Mouse (Mus musculus) forebrain, embryonic 13.5 days (tissue): ENCODE measurements around the gene Apbb1. TPM values are rescaled to one million over a fixed set of nuclear protein-coding genes. Genes with fewer than 3 reads are reported as not detected.

Experiments used
- ATAC-seq: fragments of 200-750 bp; cut with Nextera tagmentation; 2 replicates; pipeline ENCODE4 v1.8.0; 2017
- H3K27ac ChIP-seq: fragments of 300-500 bp; sonication (generic); 2 replicates; pipeline ENCODE4 v1.5.1; 2015; ENCODE audit warnings: inconsistent platforms, mild to moderate bottlenecking, moderate library complexity
- H3K27me3 ChIP-seq: fragments of 300-500 bp; sonication (generic); 2 replicates; pipeline ENCODE4 v1.6.1; 2015; ENCODE audit warnings: mild to moderate bottlenecking, inconsistent platforms
- H3K36me3 ChIP-seq: fragments of 300-500 bp; sonication (generic); 2 replicates; pipeline ENCODE4 v1.6.1; 2015; ENCODE audit warnings: mild to moderate bottlenecking, inconsistent platforms; ENCODE audit not compliant: poor library complexity, severe bottlenecking
- H3K4me1 ChIP-seq: fragments of 300-500 bp; sonication (generic); 2 replicates; pipeline ENCODE4 v1.6.1; 2015; ENCODE audit warnings: inconsistent platforms
- H3K4me2 ChIP-seq: fragments of 300-500 bp; sonication (generic); 2 replicates; pipeline ENCODE4 v1.6.1; 2015; ENCODE audit warnings: inconsistent platforms, mild to moderate bottlenecking, moderate library complexity
- H3K4me3 ChIP-seq: fragments of 300-500 bp; sonication (generic); 2 replicates; pipeline ENCODE4 v1.5.1; 2015; ENCODE audit warnings: mild to moderate bottlenecking, inconsistent platforms
- H3K9ac ChIP-seq: fragments of 300-500 bp; sonication (generic); 2 replicates; pipeline ENCODE4 v1.6.1; 2015; ENCODE audit warnings: mild to moderate bottlenecking, inconsistent platforms
- H3K9me3 ChIP-seq: fragments of 300-500 bp; sonication (generic); replicated peaks from 2 replicates; pipeline ENCODE4 v1.6.1; 2016; ENCODE audit warnings: inconsistent platforms
- WGBS: fragments of 180-500 bp; shearing (Covaris S2); methylation state at CpG from one replicate; pipeline ENCODE4 v1.1.7; 2015; 5-methylcytosine and 5-hydroxymethylcytosine counted together
- polyA plus RNA-seq: library from polyadenylated mRNA; unstranded; fragments of >200 nt; fragmentation: Nextera tagmentation; extraction: Ambion mirVana; gene quantifications from 2 replicates; pipeline ENCODE4 v1.2.1, GENCODE M21; 2015

Gene Apbb1
- polyA plus RNA-seq, 1 experiment from 2014 or later = 186 TPM

DNA sequence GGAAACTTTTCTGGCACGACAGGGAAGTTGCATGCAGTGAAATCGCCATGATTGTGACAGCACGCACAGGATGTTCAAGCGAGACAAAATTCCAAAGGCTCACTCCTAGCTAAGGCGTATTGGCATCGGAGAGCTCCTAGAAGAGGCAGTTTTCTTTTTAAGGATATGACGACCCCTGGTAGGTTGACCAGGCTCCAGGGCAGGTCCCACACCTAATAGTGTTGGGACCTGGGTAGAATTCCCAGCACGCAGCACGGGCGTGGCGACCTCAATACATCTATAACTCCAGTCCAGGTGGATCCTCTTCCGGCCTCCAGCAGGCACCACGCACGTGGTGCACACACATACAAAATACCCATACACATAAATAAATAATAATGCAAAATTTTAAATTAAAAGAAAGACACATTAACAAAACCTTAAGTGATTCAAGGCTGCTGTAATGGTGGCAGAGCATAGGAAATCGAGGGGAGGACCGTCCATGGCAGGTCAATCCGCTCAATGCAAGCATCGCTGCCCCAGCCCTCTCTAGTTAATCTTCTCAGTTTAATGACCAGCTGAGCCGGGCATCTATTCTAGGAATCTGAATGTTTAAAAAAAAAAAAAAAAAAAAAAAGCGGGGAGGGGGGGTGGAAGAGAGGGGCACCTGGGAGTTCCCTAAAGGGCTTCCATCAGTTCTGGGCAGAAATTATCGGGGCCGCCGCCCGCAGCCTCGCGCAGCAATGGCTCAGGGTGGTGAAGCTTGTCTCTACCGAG is 27.8 kb downstream of the Apbb1 start:
- H3K9ac ChIP-seq = peak overlapping the region; percentile 83
- H3K36me3 ChIP-seq = peaks cover 20% of the 10 kb centered on the region
- WGBS = 29% methylated on average over 26 of the region's 27 CpGs
- H3K4me2 ChIP-seq = peak overlapping the region; percentile 68
- peak overlapping the region; percentile 58; the same call in 1 of the 2 replicates for H3K27ac ChIP-seq
- no peaks in the 10 kb centered on the region for H3K9me3 ChIP-seq
- H3K4me1 ChIP-seq = peaks cover 19% of the 10 kb centered on the region
- H3K4me3 ChIP-seq = peak overlapping the region; percentile 76
- no peaks in the 10 kb centered on the region for H3K27me3 ChIP-seq
- peak; percentile 12; the same call in 1 of the 2 replicates for ATAC-seq

DNA sequence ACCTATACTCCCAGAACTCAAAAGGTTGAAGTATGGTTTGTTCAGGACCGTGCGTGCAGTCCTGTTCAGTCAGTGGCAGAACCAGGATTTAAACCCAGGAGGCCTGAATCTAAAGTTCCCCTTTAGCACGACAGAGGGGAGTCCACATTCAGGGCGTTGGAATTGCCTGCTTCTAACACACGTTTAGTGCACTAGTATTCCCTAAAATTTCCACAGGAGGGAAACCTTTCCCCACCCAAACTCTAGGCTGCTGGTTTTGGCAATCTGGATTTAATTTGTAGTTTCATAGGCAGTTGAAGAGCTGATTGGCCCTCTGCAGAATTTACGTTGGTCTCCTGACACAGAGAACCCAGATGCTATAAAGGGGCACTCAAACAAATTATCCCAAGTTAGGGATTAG is 32.4 kb downstream of the Apbb1 start:
- WGBS = 46% methylated on average over 6 of the region's 6 CpGs
- ATAC-seq = no peak

GRCm38 (mm10) chr7:105547970-105548369 is 33.5 kb downstream of the Apbb1 start:
- Histone ChIP-seq H3K4me2 (no peak overlapping the region), H3K4me3 (no peak overlapping the region), H3K9ac (no peak overlapping the region), H3K9me3 (no peaks in the 10 kb centered on the region), H3K27me3 (no peaks in the 10 kb centered on the region), H3K27ac (no peak overlapping the region), H3K36me3 (no peaks in the 10 kb centered on the region), H3K4me1 (no peaks in the 10 kb centered on the region)
- WGBS = 86% methylated on average over 7 of the region's 7 CpGs
- no peak for ATAC-seq

More for the DNA sequence above, 32.4 kb downstream of the Apbb1 start:
- Histone ChIP-seq H3K36me3 (no peaks in the 10 kb centered on the region), H3K4me1 (0 out of 2 replicates have a peak, but pooled peaks cover 3% of the 10 kb centered on the region), H3K9ac (no peak overlapping the region), H3K27ac (no peak overlapping the region), H3K4me3 (no peak overlapping the region), H3K9me3 (no peaks in the 10 kb centered on the region), H3K27me3 (no peaks in the 10 kb centered on the region), H3K4me2 (no peak overlapping the region)

- H3K27ac ChIP-seq = no peak overlapping the region
- H3K27me3 ChIP-seq = no peaks in the 10 kb centered on the region
- no peaks in the 10 kb centered on the region for H3K36me3 ChIP-seq
- H3K4me2 ChIP-seq = no peak overlapping the region
- H3K9me3 ChIP-seq = no peaks in the 10 kb centered on the region
- no peak overlapping the region for H3K9ac ChIP-seq
- no peak for ATAC-seq
- H3K4me3 ChIP-seq = no peak overlapping the region
- WGBS = 76% methylated on average over 8 of the region's 8 CpGs
- H3K4me1 ChIP-seq = no peaks in the 10 kb centered on the region
Observed at GRCm38 (mm10) chr7:105545986-105546385, 35.5 kb downstream of the Apbb1 start.

DNA sequence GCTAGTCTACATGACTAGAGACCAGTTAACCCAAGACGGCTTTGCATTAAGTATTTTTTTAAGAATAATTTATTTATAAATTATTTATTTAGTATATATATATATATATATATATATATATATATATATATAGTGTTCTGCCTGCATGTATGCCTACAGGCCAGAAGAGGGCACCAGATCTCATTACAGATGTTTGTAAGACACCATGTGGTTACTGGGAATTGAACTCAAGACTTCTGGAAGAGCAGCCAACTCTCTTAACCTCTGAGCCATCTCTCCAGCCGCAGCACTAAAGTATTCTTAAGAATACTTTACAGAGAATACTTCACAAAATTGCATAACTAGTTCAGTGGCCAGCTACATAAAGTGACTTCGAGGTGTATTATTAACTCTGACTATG is 47.3 kb downstream of the Apbb1 start:
- H3K36me3 ChIP-seq = no peaks in the 10 kb centered on the region
- no peak overlapping the region for H3K4me2 ChIP-seq
- WGBS = 82% methylated on average over 3 of the region's 3 CpGs
- no peak overlapping the region for H3K4me3 ChIP-seq
- H3K27me3 ChIP-seq = no peaks in the 10 kb centered on the region
- ATAC-seq = no peak
- H3K9ac ChIP-seq = no peak overlapping the region
- no peaks in the 10 kb centered on the region for H3K9me3 ChIP-seq
- no peak overlapping the region for H3K27ac ChIP-seq
- no peaks in the 10 kb centered on the region for H3K4me1 ChIP-seq

DNA sequence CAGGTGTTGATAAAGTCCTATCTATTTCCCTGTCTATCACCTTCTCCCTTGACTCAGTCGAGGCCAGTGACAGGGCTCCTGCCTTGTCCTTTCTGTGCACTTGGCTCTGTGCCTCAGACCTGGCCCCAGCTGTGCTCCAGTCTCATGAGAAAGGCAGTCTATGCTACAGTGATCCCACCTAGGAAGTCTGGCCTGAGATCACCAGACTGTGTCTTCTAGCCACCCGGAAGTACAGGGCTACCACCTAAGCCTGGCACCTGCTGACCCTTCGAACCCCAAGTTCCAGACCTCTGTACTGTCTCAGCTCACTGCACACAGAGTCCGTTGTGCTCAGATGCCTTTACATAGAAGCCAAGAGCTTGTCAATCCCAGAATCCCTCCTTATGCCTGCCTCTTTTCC is 53.4 kb downstream of the Apbb1 start:
- H3K36me3 ChIP-seq = no peaks in the 10 kb centered on the region
- ATAC-seq = no peak

GRCm38 (mm10) chr7:105527306-105527937 is 54.0 kb downstream of the Apbb1 start:
- no peak for ATAC-seq
- H3K4me1 ChIP-seq = no peaks in the 10 kb centered on the region
- no peak overlapping the region for H3K4me2 ChIP-seq
- no peak overlapping the region for H3K9ac ChIP-seq
- H3K9me3 ChIP-seq = no peaks in the 10 kb centered on the region
- no peaks in the 10 kb centered on the region for H3K36me3 ChIP-seq
- H3K27me3 ChIP-seq = no peaks in the 10 kb centered on the region
- 35% methylated on average over 1 of the region's 1 CpGs for WGBS
- no peak overlapping the region for H3K27ac ChIP-seq
- H3K4me3 ChIP-seq = no peak overlapping the region

More for the DNA sequence above, 53.4 kb downstream of the Apbb1 start:
- no peak overlapping the region for H3K9ac ChIP-seq
- H3K4me3 ChIP-seq = no peak overlapping the region
- H3K4me2 ChIP-seq = no peak overlapping the region
- 78% methylated on average over 4 of the region's 4 CpGs for WGBS
- no peaks in the 10 kb centered on the region for H3K27me3 ChIP-seq
- no peak overlapping the region for H3K27ac ChIP-seq
- H3K9me3 ChIP-seq = no peaks in the 10 kb centered on the region
- H3K4me1 ChIP-seq = no peaks in the 10 kb centered on the region

GRCm38 (mm10) chr7:105524222-105524621 is 57.2 kb downstream of the Apbb1 start:
- H3K27ac ChIP-seq = no peak overlapping the region
- no peaks in the 10 kb centered on the region for H3K27me3 ChIP-seq
- H3K36me3 ChIP-seq = no peaks in the 10 kb centered on the region
- no peaks in the 10 kb centered on the region for H3K4me1 ChIP-seq
- H3K9ac ChIP-seq = no peak overlapping the region
- H3K9me3 ChIP-seq = no peaks in the 10 kb centered on the region
- no peak for ATAC-seq
- H3K4me2 ChIP-seq = no peak overlapping the region
- 87% methylated on average over 2 of the region's 2 CpGs for WGBS
- no peak overlapping the region for H3K4me3 ChIP-seq

DNA sequence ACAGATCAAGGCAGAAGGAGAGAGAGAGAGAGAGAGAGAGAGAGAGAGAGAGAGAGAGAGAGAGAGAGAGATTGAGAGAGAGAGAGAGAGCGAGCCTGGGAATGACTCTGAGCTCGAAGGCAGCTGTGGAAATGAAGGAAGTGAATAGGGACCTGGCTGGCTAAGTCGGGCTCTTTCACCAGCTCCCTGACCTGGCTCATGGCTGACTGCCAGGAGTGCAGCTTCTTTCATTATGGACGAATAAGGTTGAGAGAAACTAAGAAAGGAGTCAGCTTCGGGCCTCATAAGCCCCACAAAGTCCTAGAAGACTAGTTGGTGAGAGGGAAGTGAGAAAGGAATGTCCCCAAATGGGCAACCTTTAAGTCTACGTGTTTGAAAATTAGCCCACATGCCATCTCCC is 61.3 kb downstream of the Apbb1 start:
- H3K36me3 ChIP-seq = no peaks in the 10 kb centered on the region
- H3K4me1 ChIP-seq = no peaks in the 10 kb centered on the region
- no peaks in the 10 kb centered on the region for H3K9me3 ChIP-seq
- no peaks in the 10 kb centered on the region for H3K27me3 ChIP-seq
- no peak overlapping the region for H3K27ac ChIP-seq
- no peak for ATAC-seq
- H3K4me3 ChIP-seq = no peak overlapping the region
- no peak overlapping the region for H3K4me2 ChIP-seq
- WGBS = 41% methylated on average over 6 of the region's 6 CpGs
- no peak overlapping the region for H3K9ac ChIP-seq

DNA sequence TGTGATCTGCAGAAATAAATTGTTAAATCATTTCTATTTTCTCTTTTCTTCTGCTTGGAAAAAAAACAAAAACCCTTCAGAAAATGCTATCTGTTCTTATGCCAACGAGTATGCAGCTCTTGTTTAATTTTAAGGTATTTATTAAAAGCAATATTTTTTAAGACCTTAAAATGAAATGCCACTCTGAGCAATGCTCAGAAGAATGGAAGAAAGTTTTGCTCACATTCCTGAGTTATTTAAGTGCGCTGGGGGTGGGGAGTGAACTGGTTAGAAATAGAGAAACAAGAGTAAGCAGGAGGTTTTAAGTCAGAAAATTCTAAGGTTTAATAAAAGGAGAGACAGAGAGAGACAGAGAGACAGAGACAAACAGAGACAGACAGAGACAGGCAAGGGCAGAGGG is 61.7 kb downstream of the Apbb1 start:
- H3K4me3 ChIP-seq = no peak overlapping the region
- H3K36me3 ChIP-seq = no peaks in the 10 kb centered on the region
- no peaks in the 10 kb centered on the region for H3K27me3 ChIP-seq
- no peak overlapping the region for H3K9ac ChIP-seq
- WGBS = 77% methylated on average over 2 of the region's 2 CpGs
- no peak overlapping the region for H3K4me2 ChIP-seq
- H3K9me3 ChIP-seq = no peaks in the 10 kb centered on the region
- no peak overlapping the region for H3K27ac ChIP-seq
- H3K4me1 ChIP-seq = peaks cover 3% of the 10 kb centered on the region; the same call in 1 of the 2 replicates
- ATAC-seq = no peak

GRCm38 (mm10) chr7:105519336-105519735 is 62.1 kb downstream of the Apbb1 start:
- no peak overlapping the region for H3K9ac ChIP-seq
- no peak overlapping the region for H3K4me2 ChIP-seq
- H3K4me3 ChIP-seq = no peak overlapping the region
- H3K9me3 ChIP-seq = no peaks in the 10 kb centered on the region
- H3K4me1 ChIP-seq = peaks cover 3% of the 10 kb centered on the region; the same call in 1 of the 2 replicates
- ATAC-seq = no peak
- 76% methylated on average over 11 of the region's 11 CpGs for WGBS
- no peak overlapping the region for H3K27ac ChIP-seq
- H3K27me3 ChIP-seq = no peaks in the 10 kb centered on the region
- no peaks in the 10 kb centered on the region for H3K36me3 ChIP-seq

DNA sequence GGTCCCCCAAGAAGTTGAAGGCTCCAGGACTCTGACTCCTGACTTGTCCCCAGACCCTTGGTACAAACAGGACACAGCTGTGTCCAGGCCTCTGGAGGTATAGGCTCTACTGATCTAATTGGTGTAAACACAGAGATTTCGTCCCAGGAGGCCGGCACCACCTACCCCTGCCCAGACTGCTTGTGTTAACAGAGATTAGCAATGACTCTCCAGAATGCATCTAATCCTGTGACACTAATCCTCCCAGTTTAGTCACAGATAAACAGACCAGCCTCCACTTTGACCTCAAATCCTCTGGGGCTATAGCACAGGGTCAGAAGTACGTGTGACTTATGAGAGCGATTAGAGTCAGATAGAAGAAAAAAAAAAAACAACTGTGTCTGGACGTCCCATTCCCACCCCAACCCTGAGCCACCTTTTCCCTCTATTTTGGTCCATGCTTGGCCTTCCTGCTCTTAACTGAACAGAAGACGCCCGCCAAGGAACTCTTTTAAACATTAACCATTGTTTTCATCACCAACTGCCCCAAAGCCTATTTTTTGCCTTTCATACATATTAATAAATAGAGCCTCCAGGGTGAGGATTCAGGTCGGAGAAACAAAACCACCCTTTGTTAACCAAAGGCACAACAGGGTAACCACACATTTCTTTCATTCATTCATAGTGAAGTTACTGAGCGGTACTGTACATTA is 64.6 kb downstream of the Apbb1 start:
- H3K27ac ChIP-seq = no peak overlapping the region
- no peaks in the 10 kb centered on the region for H3K9me3 ChIP-seq
- 32% methylated on average over 9 of the region's 9 CpGs for WGBS
- H3K9ac ChIP-seq = no peak overlapping the region
- peaks cover 3% of the 10 kb centered on the region; the same call in 1 of the 2 replicates for H3K4me1 ChIP-seq
- H3K27me3 ChIP-seq = no peaks in the 10 kb centered on the region
- no peaks in the 10 kb centered on the region for H3K36me3 ChIP-seq
- no peak overlapping the region for H3K4me2 ChIP-seq
- no peak overlapping the region for H3K4me3 ChIP-seq
- ATAC-seq = no peak
